Mouse (Mus musculus) spleen, adult 2 months (tissue): ENCODE data around the gene Pacrg.

Source experiments
- CTCF ChIP-seq: fragments of 200-500 bp; IDR thresholded peaks from 2 replicates; pipeline ENCODE4 v1.5.1; 2011; ENCODE audit warnings: mild to moderate bottlenecking, inconsistent platforms; ENCODE audit not compliant: insufficient read depth, insufficient read length, insufficient replicate concordance; ENCODE audit errors: extremely low read depth
- POLR2A ChIP-seq: fragments of 200-500 bp; IDR thresholded peaks from 2 replicates; pipeline ENCODE4 v1.6.1; 2011; ENCODE audit warnings: low read depth, low read length, inconsistent platforms

DNA sequence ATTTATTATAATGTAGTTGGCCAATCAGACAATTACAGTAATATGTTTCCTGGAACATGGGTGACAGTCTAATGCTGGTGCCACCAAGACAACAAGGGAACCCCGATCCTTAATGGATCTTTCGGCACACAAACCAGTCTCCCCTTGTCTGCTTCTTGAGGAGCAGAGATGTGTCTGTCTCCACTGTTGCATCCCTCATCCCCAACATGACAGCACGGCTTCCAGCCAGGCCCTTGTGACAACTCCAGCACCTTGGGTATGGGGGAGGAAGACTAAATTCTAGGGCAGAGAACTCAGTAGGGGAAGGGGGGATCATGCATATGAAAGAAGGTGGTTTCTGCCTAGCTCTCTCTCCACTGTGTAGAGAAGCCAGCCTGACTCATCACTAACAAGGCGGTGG, 242.4 kb downstream of the Pacrg start:
- TF ChIP-seq CTCF, result no peak
- no peak for TF ChIP-seq POLR2A
